Mouse (Mus musculus) c-Kit-positive CD71-positive TER-119-negative erythroid progenitor cells, embryonic 14.5 days (primary cell): ENCODE results near the gene Apobec1.
"Not testable (repeated sequence)": the region's sequence is repeated elsewhere in the genome, so short reads cannot be mapped to it uniquely, and the experiment has no call there.

Experiments used
- DNase-seq: peaks from one replicate; pipeline ENCODE4 v3.0.0-alpha.2; 2013; ENCODE audit warnings: low read depth

Apobec1 gene

GRCm38 (mm10) chr6:122602242-122602991, at the start of gene Apobec1:
Apobec1 (minus strand) TSS chr6:122602444.
- DNase-seq: peak; percentile 75

- DNase-seq: no peak
Measured at GRCm38 (mm10) chr6:122650398-122650980, 48.2 kb upstream of the Apobec1 start.

- DNase-seq: no peak
Measured at GRCm38 (mm10) chr6:122649903-122650302, 47.7 kb upstream of the Apobec1 start.

GRCm38 (mm10) chr6:122644196-122644595, 42.0 kb upstream of the Apobec1 start:
- not testable (repeated sequence) for DNase-seq

GRCm38 (mm10) chr6:122637566-122637965, 35.3 kb upstream of the Apobec1 start:
- not testable (repeated sequence) for DNase-seq

- DNase-seq: no peak
Measured at GRCm38 (mm10) chr6:122636666-122637065, 34.4 kb upstream of the Apobec1 start.

- DNase-seq: no peak
Measured at GRCm38 (mm10) chr6:122635315-122635714, 33.1 kb upstream of the Apobec1 start.

- DNase-seq: no peak
Measured at GRCm38 (mm10) chr6:122633411-122633810, 31.2 kb upstream of the Apobec1 start.

- DNase-seq: no peak
Measured at GRCm38 (mm10) chr6:122627469-122628108, 25.3 kb upstream of the Apobec1 start.

- no peak for DNase-seq
Measured at GRCm38 (mm10) chr6:122626110-122626509, 23.9 kb upstream of the Apobec1 start, which contains the start of gene Dppa3. Dppa3 (plus strand) TSS chr6:122626410.

GRCm38 (mm10) chr6:122625156-122625555, 22.9 kb upstream of the Apobec1 start:
- DNase-seq: no peak

GRCm38 (mm10) chr6:122624480-122624879, 22.2 kb upstream of the Apobec1 start:
- DNase-seq: no peak

- no peak for DNase-seq
Measured at GRCm38 (mm10) chr6:122621066-122621465, 18.8 kb upstream of the Apobec1 start.

GRCm38 (mm10) chr6:122616022-122616421, 13.8 kb upstream of the Apobec1 start:
- no peak for DNase-seq

GRCm38 (mm10) chr6:122614047-122614446, 11.8 kb upstream of the Apobec1 start:
- peak; percentile 54 for DNase-seq

GRCm38 (mm10) chr6:122612426-122612825, 10.2 kb upstream of the Apobec1 start:
- DNase-seq: peak; percentile 55

- no peak for DNase-seq
Measured at GRCm38 (mm10) chr6:122609771-122610170, 7.5 kb upstream of the Apobec1 start, which contains the start of gene Gdf3. Gdf3 (minus strand) TSS chr6:122610087.

- DNase-seq: no peak
Measured at GRCm38 (mm10) chr6:122609377-122609728, 7.1 kb upstream of the Apobec1 start.

GRCm38 (mm10) chr6:122608434-122609376, 6.5 kb upstream of the Apobec1 start:
- no peak for DNase-seq

- DNase-seq: no peak
Measured at GRCm38 (mm10) chr6:122607700-122608099, 5.5 kb upstream of the Apobec1 start.

GRCm38 (mm10) chr6:122606661-122607060, 4.4 kb upstream of the Apobec1 start:
- no peak for DNase-seq

- no peak for DNase-seq
Measured at GRCm38 (mm10) chr6:122605483-122605882, 3.2 kb upstream of the Apobec1 start.
